Mouse (Mus musculus): ENCODE results near the gene Taar9. TPM values are rescaled to one million over a fixed set of nuclear protein-coding genes. Genes with fewer than 3 reads are reported as not detected.
"Not testable (repeated sequence)": the region's sequence is repeated elsewhere in the genome, so short reads cannot be mapped to it uniquely, and the experiment has no call there.

Taar9 gene
- not detected in 2 replicates for polyA plus RNA-seq (2014; fragmentation: Nextera tagmentation; extraction: Ambion mirVana)

DNA sequence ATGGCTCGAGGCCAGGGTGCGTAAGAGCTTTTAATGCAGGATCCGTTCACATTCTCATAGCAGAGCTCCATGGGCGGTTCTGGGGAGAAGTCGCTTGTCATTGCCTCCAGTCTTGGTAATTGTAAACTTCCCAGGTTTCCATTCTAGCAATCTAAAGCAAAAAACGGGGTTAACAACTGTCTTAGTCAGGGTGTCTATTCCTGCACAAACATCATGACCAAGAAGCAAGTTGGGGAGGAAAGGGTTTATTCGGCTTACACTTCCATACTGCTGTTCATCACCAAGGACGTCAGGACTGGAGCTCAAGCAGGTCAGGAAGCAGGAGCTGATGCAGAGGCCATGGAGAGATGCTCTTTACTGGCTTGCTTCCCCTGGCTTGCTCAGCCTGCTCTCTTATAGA lies at the start of gene Taar9:
Taar9 (minus strand) TSS at position 101 of the 400 bp plus-strand sequence.
- 77% methylated on average over 8 of the region's 8 CpGs for WGBS (ENCODE audit: insufficient replicate concordance)
- not testable (repeated sequence) for H3K9ac ChIP-seq (ENCODE audit: low read depth, low read length); H3K36me3 ChIP-seq (ENCODE audit: control insufficient read depth, insufficient read depth, low read length); ATAC-seq (replicated peaks; ENCODE audit: insufficient number of reproducible peaks, low FRiP score, low TSS enrichment); H3K4me2 ChIP-seq; H3K4me3 ChIP-seq (ENCODE audit: low read depth, low read length); H3K27me3 ChIP-seq (ENCODE audit: control insufficient read depth, insufficient read depth, low read length); H3K9me3 ChIP-seq (replicated peaks; ENCODE audit: control insufficient read depth, low read length); H3K4me1 ChIP-seq (ENCODE audit: control insufficient read depth, insufficient read depth, low read length); H3K27ac ChIP-seq (ENCODE audit: low read depth, low read length)

DNA sequence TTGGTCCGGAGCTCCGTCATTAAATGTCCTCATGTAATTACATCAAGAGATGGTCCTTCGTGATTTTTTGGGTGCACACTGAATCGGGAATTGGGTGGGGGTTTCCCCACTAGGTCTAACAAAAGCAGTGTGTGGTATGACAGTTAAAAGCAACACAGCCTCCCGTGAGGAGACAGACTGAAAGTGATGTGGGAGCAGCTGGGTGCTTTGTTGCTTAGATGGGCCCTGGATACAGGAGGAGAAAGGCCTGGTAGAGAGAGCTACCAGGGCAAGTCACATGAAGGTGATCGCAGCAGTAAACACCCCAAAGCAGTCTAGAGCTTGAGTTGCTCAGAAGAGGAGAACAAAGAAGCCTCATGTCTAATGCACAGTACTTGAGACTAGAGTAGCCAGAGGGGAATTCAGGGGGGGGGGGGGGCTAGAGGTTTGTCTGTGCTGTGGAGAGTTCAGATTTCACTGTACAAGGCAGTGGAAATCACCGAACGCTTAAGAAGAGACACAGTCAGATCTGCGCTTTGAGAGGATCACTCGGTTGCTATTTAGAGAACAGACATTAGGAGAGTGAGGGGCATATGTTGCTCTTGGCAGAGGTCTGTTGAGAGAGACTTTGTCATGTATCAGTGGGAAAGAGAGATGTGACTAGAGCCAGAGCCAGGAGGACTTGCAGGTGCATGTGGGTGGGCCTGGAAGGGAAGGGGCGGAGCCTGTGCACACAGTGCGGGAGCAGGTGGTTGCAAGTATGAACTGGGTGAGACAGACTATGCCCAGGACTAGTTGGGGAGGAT lies 49.3 kb upstream of the Taar9 start:
- Histone ChIP-seq H3K27ac (ENCODE audit: low read depth, low read length) (peak overlapping the region; percentile 59; the same call in 1 of the 2 replicates), H3K36me3 (ENCODE audit: control insufficient read depth, insufficient read depth, low read length) (peaks cover 17% of the 10 kb centered on the region), H3K4me3 (ENCODE audit: low read depth, low read length) (no peak overlapping the region), H3K9ac (ENCODE audit: low read depth, low read length) (no peak overlapping the region), H3K9me3 (replicated peaks; ENCODE audit: control insufficient read depth, low read length) (no peaks in the 10 kb centered on the region), H3K4me1 (ENCODE audit: control insufficient read depth, insufficient read depth, low read length) (peaks cover 6% of the 10 kb centered on the region; the same call in 1 of the 2 replicates), H3K4me2 (no peak overlapping the region), H3K27me3 (ENCODE audit: control insufficient read depth, insufficient read depth, low read length) (no peaks in the 10 kb centered on the region)
- ATAC-seq (replicated peaks; ENCODE audit: insufficient number of reproducible peaks, low FRiP score, low TSS enrichment), result peak; percentile 61; the same call in 1 of the 2 replicates
- WGBS (ENCODE audit: insufficient replicate concordance), result 76% methylated on average over 12 of the region's 12 CpGs

DNA sequence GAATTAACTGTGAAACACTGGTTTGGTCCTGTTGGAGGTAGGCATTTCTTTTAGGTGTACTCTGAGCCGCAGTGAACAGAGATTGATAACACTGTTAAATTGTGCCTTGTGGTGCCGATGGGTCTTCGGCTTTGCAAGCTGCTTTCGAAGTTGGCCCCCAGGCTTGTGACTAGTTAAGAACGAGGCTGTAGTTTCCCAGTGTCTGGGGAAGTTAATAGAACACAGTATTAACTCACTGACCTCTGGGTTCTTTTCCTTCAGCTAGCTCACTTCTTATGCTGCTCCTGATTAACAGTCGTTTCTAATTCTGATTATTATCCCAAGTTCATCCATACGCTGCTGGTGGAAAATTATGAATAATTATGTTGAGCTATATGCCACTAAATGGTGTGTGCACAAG lies 40.8 kb upstream of the Taar9 start:
- ATAC-seq (replicated peaks; ENCODE audit: insufficient number of reproducible peaks, low FRiP score, low TSS enrichment), result no peak

DNA sequence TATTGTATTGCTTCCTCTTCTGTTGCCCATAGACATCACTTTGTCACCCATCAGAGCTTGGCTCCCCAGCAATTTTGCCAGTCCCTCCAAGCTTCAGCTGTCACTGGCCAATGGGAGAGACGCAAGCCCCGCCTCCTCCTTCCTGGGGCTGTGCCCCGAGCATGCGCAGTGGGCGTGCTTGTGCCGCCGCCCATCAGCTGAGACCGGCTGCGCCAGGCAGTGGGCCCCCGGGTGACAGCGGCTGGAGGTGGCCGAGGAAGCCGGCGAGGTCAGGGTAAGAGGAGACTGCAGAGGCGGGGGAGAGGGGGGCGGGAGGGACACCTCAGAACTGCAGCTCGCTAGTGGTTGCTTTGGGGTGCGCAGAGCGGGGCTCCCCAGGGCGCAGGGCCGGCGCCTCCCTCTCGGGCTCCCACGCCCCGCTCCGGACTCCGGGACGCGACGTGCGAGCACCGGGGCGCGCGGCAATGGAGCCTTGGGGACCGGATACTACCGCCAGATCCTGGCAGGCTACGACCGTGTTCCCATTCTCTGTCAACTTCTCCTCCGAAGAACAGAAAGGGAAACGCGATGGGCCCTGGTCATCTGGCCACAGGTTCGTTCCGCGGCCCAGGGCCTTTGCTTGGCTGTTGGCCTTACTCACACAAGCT lies 39.9 kb upstream of the Taar9 start, which contains the start of gene Stx7:
Stx7 (plus strand) TSS at position 168 of the 647 bp plus-strand sequence.
- Histone ChIP-seq H3K27ac (ENCODE audit: low read depth, low read length) (peak within 1 kb of the TSS; percentile 82), H3K4me1 (ENCODE audit: control insufficient read depth, insufficient read depth, low read length) (peaks cover 9% of the 10 kb centered on the region), H3K9me3 (replicated peaks; ENCODE audit: control insufficient read depth, low read length) (no peaks in the 10 kb centered on the region), H3K4me3 (ENCODE audit: low read depth, low read length) (peak within 1 kb of the TSS; percentile 78), H3K4me2 (peak within 1 kb of the TSS; percentile 63), H3K9ac (ENCODE audit: low read depth, low read length) (peak within 1 kb of the TSS; percentile 88), H3K36me3 (ENCODE audit: control insufficient read depth, insufficient read depth, low read length) (no peaks in the 10 kb centered on the region), H3K27me3 (ENCODE audit: control insufficient read depth, insufficient read depth, low read length) (no peaks in the 10 kb centered on the region)
- ATAC-seq (replicated peaks; ENCODE audit: insufficient number of reproducible peaks, low FRiP score, low TSS enrichment), result peak; percentile 95
- under 1% methylated on average over 41 of the region's 45 CpGs for WGBS (ENCODE audit: insufficient replicate concordance)

More for the DNA sequence above, 40.8 kb upstream of the Taar9 start:
- Histone ChIP-seq H3K9ac (ENCODE audit: low read depth, low read length) (no peak overlapping the region), H3K4me3 (ENCODE audit: low read depth, low read length) (peak overlapping the region; percentile 78), H3K27me3 (ENCODE audit: control insufficient read depth, insufficient read depth, low read length) (no peaks in the 10 kb centered on the region), H3K9me3 (replicated peaks; ENCODE audit: control insufficient read depth, low read length) (no peaks in the 10 kb centered on the region), H3K4me1 (ENCODE audit: control insufficient read depth, insufficient read depth, low read length) (peaks cover 9% of the 10 kb centered on the region), H3K27ac (ENCODE audit: low read depth, low read length) (no peak overlapping the region), H3K36me3 (ENCODE audit: control insufficient read depth, insufficient read depth, low read length) (no peaks in the 10 kb centered on the region), H3K4me2 (peak overlapping the region; percentile 63)
- 36% methylated on average over 7 of the region's 7 CpGs for WGBS (ENCODE audit: insufficient replicate concordance)

DNA sequence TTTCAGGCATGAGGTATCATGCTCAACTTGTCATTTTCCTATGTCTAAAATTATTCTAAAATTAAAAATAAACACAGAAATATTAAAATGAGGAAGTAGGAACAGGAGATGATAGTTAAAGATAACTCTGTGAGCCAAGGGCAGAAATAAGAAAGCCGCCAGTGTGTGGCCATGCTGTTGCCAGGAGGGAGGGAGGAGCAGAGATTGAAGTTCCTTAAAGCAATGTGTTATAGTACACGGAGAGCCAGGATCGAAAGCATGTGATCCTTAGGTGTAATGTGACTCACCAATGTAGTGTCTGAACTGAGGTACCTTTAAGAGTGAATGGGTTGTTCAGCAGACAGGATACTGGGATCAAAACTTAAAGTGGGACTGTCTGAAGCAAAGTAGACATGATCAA lies 33.4 kb upstream of the Taar9 start:
- H3K36me3 ChIP-seq (ENCODE audit: control insufficient read depth, insufficient read depth, low read length), result no peaks in the 10 kb centered on the region
- H3K4me2 ChIP-seq, result no peak overlapping the region
- WGBS (ENCODE audit: insufficient replicate concordance), result 77% methylated on average over 3 of the region's 3 CpGs
- no peaks in the 10 kb centered on the region for H3K27me3 ChIP-seq (ENCODE audit: control insufficient read depth, insufficient read depth, low read length)
- H3K4me1 ChIP-seq (ENCODE audit: control insufficient read depth, insufficient read depth, low read length), result no peaks in the 10 kb centered on the region
- H3K27ac ChIP-seq (ENCODE audit: low read depth, low read length), result no peak overlapping the region
- no peak overlapping the region for H3K4me3 ChIP-seq (ENCODE audit: low read depth, low read length)
- ATAC-seq (replicated peaks; ENCODE audit: insufficient number of reproducible peaks, low FRiP score, low TSS enrichment), result no peak
- H3K9ac ChIP-seq (ENCODE audit: low read depth, low read length), result no peak overlapping the region
- no peaks in the 10 kb centered on the region for H3K9me3 ChIP-seq (replicated peaks; ENCODE audit: control insufficient read depth, low read length)

DNA sequence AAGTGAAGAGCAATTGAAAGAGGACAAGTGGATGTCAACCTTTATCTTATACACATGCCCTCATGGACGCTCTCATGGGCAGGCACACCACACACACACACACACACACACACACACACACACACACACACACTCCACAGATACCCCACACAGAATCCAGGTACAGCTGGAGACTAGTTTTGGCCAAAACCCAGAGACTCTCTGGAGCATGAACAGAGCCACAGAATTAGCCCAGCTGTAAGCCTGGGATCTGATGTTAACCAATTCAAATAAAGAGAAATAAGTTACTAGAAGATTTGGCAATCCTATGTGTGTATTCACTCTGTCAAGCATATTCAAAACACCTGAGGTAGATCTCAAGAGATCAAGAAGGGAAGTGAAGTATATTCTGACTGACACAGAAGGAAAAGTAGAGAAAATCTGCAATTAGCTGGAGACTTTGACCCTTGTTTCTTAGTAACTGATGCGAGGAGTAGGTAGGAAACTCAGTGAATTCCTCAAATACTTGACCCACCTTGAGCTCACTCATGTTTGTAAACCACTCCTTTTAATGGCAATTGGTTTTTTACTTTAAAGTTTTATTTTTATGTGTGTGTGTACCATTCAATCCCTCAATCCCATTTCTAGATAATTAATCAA lies 29.4 kb upstream of the Taar9 start:
- H3K4me1 ChIP-seq (ENCODE audit: control insufficient read depth, insufficient read depth, low read length), result 0 out of 2 replicates have a peak, but pooled peaks cover 2% of the 10 kb centered on the region
- 58% methylated on average over 2 of the region's 2 CpGs for WGBS (ENCODE audit: insufficient replicate concordance)
- H3K27me3 ChIP-seq (ENCODE audit: control insufficient read depth, insufficient read depth, low read length), result no peaks in the 10 kb centered on the region
- H3K4me3 ChIP-seq (ENCODE audit: low read depth, low read length), result no peak overlapping the region
- no peak overlapping the region for H3K4me2 ChIP-seq
- H3K9me3 ChIP-seq (replicated peaks; ENCODE audit: control insufficient read depth, low read length), result no peaks in the 10 kb centered on the region
- no peaks in the 10 kb centered on the region for H3K36me3 ChIP-seq (ENCODE audit: control insufficient read depth, insufficient read depth, low read length)
- H3K9ac ChIP-seq (ENCODE audit: low read depth, low read length), result no peak overlapping the region
- H3K27ac ChIP-seq (ENCODE audit: low read depth, low read length), result no peak overlapping the region
- ATAC-seq (replicated peaks; ENCODE audit: insufficient number of reproducible peaks, low FRiP score, low TSS enrichment), result no peak

DNA sequence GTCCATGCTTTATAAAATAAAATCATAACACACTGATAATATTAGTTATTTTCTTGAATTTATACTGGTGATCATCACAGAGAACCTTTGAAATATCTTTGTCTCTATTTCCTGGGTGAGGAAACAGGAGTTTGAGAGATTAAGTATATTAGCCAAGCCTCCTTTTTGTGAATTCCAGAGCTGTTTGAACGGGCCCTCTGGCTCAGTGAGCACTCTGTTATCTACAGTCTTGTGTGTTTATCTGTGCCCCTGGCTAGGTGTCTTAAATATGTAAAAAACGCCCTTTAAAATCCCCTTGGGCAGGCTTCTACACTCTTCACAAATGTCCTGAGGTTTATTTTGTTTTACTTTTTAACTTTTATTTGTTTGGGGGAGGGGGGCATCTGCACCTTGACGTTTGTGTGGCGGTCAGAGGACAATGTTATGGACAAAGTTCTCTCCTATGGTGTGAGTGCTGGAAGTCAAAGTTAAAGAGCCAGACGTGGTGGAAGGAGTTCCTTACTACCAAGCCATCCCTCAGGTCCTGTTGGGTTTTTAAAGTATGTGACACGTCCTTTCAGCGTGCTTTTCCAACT lies 24.8 kb upstream of the Taar9 start:
- H3K4me1 ChIP-seq (ENCODE audit: control insufficient read depth, insufficient read depth, low read length), result peaks cover 7% of the 10 kb centered on the region; the same call in 1 of the 2 replicates
- no peaks in the 10 kb centered on the region for H3K9me3 ChIP-seq (replicated peaks; ENCODE audit: control insufficient read depth, low read length)
- 35% methylated on average over 7 of the region's 7 CpGs for WGBS (ENCODE audit: insufficient replicate concordance)
- no peak for ATAC-seq (replicated peaks; ENCODE audit: insufficient number of reproducible peaks, low FRiP score, low TSS enrichment)
- H3K9ac ChIP-seq (ENCODE audit: low read depth, low read length), result no peak overlapping the region
- H3K4me2 ChIP-seq, result no peak overlapping the region
- no peaks in the 10 kb centered on the region for H3K27me3 ChIP-seq (ENCODE audit: control insufficient read depth, insufficient read depth, low read length)
- no peak overlapping the region for H3K4me3 ChIP-seq (ENCODE audit: low read depth, low read length)
- H3K27ac ChIP-seq (ENCODE audit: low read depth, low read length), result no peak overlapping the region
- no peaks in the 10 kb centered on the region for H3K36me3 ChIP-seq (ENCODE audit: control insufficient read depth, insufficient read depth, low read length)

DNA sequence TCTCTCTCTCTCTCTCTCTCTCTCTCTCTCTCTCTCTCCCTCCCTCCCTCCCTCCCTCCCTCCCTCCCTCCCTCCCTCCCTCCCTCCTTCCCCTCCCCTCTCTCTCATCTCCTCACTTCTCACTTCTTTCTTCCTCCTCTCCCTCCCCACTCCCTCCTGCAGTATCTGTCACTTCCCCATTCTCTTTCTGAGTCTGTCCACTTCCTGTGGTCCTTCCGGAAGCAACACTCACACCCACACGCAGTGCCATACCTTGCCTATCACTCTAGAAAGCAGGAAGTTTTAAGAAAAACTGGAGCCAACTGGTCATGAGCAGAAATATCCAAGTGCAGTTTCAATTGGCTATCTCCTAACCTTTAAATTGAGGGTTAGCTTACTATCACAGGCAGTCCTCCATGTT lies 23.8 kb upstream of the Taar9 start:
- H3K27me3 ChIP-seq (ENCODE audit: control insufficient read depth, insufficient read depth, low read length), result no peaks in the 10 kb centered on the region
- WGBS (ENCODE audit: insufficient replicate concordance), result 35% methylated on average over 2 of the region's 2 CpGs
- H3K4me1 ChIP-seq (ENCODE audit: control insufficient read depth, insufficient read depth, low read length), result peaks cover 7% of the 10 kb centered on the region; the same call in 1 of the 2 replicates
- H3K4me3 ChIP-seq (ENCODE audit: low read depth, low read length), result no peak overlapping the region
- H3K4me2 ChIP-seq, result no peak overlapping the region
- no peak overlapping the region for H3K27ac ChIP-seq (ENCODE audit: low read depth, low read length)
- no peak for ATAC-seq (replicated peaks; ENCODE audit: insufficient number of reproducible peaks, low FRiP score, low TSS enrichment)
- H3K9ac ChIP-seq (ENCODE audit: low read depth, low read length), result no peak overlapping the region
- H3K9me3 ChIP-seq (replicated peaks; ENCODE audit: control insufficient read depth, low read length), result no peaks in the 10 kb centered on the region
- H3K36me3 ChIP-seq (ENCODE audit: control insufficient read depth, insufficient read depth, low read length), result no peaks in the 10 kb centered on the region
